Mouse (Mus musculus): ENCODE results near the gene Pclo.

DNA sequence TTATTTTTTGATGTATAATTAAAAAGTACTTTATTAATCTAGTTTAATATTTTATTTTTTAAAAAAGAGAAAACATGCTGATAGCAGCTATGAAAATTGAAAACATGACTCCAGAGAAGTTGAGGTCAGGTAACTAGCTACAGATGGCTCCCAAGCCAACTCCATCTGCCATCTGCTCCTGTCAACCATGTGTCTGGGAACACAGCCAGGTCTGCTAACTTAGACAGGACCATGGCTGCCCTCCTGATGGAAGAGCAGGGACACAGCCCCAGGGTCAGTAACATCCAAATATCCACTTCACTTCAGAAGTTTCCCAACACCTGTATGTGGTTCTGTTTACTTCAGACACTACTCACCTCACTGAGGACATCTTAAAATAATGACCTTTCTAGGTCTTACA, 236.2 kb downstream of the Pclo start:
- no peak for TF ChIP-seq POLR2A (IDR thresholded peaks at IDR 0.05; ENCODE audit: extremely low read depth, insufficient read depth, low read length)
- no peak for TF ChIP-seq CTCF (IDR thresholded peaks at IDR 0.05; ENCODE audit: extremely low read depth, insufficient read depth, low read length)

Data from cortical plate, adult 2 months (tissue).